Mouse (Mus musculus) midbrain, embryonic 15.5 days (tissue): Measurements from ENCODE around the gene Uba6. TPM values are rescaled to one million over a fixed set of nuclear protein-coding genes. Genes with fewer than 3 reads are reported as not detected.

Source experiments
- ATAC-seq: fragments of 200-750 bp; cut with Nextera tagmentation; replicated peaks from 2 replicates; pipeline ENCODE4 v1.8.0; 2017; ENCODE audit warnings: moderate TSS enrichment
- H3K27ac ChIP-seq: fragments of 300-500 bp; sonication (generic); 2 replicates; pipeline ENCODE4 v1.5.1; 2015; ENCODE audit warnings: mild to moderate bottlenecking, inconsistent platforms
- H3K27me3 ChIP-seq: fragments of 300-500 bp; sonication (generic); replicated peaks from 2 replicates; pipeline ENCODE4 v1.6.1; 2015; ENCODE audit warnings: inconsistent platforms
- H3K36me3 ChIP-seq: fragments of 300-500 bp; sonication (generic); replicated peaks from 2 replicates; pipeline ENCODE4 v1.6.1; 2015; ENCODE audit warnings: inconsistent platforms
- H3K4me1 ChIP-seq: fragments of 300-500 bp; sonication (generic); 2 replicates; pipeline ENCODE4 v1.6.1; 2015; ENCODE audit warnings: inconsistent platforms
- H3K4me2 ChIP-seq: fragments of 300-500 bp; sonication (generic); 2 replicates; pipeline ENCODE4 v1.6.1; 2015; ENCODE audit warnings: inconsistent platforms, mild to moderate bottlenecking, moderate library complexity
- H3K4me3 ChIP-seq: fragments of 300-500 bp; sonication (generic); 2 replicates; pipeline ENCODE4 v1.5.1; 2015; ENCODE audit warnings: mild to moderate bottlenecking, inconsistent platforms
- H3K9ac ChIP-seq: fragments of 300-500 bp; sonication (generic); 2 replicates; pipeline ENCODE4 v1.6.1; 2015; ENCODE audit warnings: mild to moderate bottlenecking, inconsistent platforms
- H3K9me3 ChIP-seq: fragments of 300-500 bp; sonication (generic); 2 replicates; pipeline ENCODE4 v1.6.1; 2016; ENCODE audit warnings: inconsistent platforms
- WGBS: fragments of 180-500 bp; shearing (Covaris S2); methylation state at CpG from one replicate; pipeline ENCODE4 v1.1.7; 2015; ENCODE audit warnings: mixed read lengths; 5-methylcytosine and 5-hydroxymethylcytosine counted together
- polyA plus RNA-seq: library from polyadenylated mRNA; unstranded; fragments of >200 nt; fragmentation: Nextera tagmentation; extraction: Ambion mirVana; gene quantifications from 2 replicates; pipeline ENCODE4 v1.2.1, GENCODE M21; 2015

The Uba6 gene
- polyA plus RNA-seq, 1 experiment from 2014 or later = 13.0 TPM

GRCm38 (mm10) chr5:86113037-86113436 lies 59.6 kb downstream of the Uba6 start:
- Histone ChIP-seq H3K36me3 (peaks cover 5% of the 10 kb centered on the region), H3K4me2 (no peak overlapping the region), H3K9ac (no peak overlapping the region), H3K27ac (no peak overlapping the region), H3K4me1 (no peaks in the 10 kb centered on the region), H3K4me3 (no peak overlapping the region), H3K27me3 (no peaks in the 10 kb centered on the region), H3K9me3 (no peaks in the 10 kb centered on the region)
- ATAC-seq = no peak
- 98% methylated on average over 2 of the region's 2 CpGs for WGBS

- no peak overlapping the region for H3K9ac ChIP-seq
- ATAC-seq = no peak
- no peaks in the 10 kb centered on the region for H3K4me1 ChIP-seq
- no peak overlapping the region for H3K27ac ChIP-seq
- H3K9me3 ChIP-seq = no peaks in the 10 kb centered on the region
- no peak overlapping the region for H3K4me3 ChIP-seq
- peaks cover 9% of the 10 kb centered on the region; the same call in 1 of the 2 replicates for H3K36me3 ChIP-seq
- WGBS = 97% methylated on average over 1 of the region's 1 CpGs
- H3K27me3 ChIP-seq = no peaks in the 10 kb centered on the region
- no peak overlapping the region for H3K4me2 ChIP-seq
Observed at GRCm38 (mm10) chr5:86111074-86111473, 61.5 kb downstream of the Uba6 start.

DNA sequence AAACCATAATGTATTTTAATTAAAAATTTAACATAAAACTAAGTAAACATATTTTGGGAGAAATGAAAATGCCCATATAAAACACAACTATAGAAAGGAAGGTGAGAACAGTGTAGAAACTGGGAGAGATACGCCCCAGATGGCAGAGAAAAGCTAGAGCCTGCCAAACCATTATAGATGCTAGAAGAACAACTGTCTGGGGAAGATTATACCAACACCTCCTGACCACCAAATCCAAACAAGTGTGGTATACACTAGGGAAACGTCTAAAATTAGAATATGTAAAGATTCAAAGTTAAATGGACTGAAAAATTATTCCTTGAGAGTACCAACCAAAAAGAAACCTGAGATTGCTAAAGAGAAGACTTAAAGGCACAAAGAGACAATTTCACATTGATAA lies 66.0 kb downstream of the Uba6 start:
- H3K9ac ChIP-seq = no peak overlapping the region
- 83% methylated on average over 2 of the region's 2 CpGs for WGBS
- ATAC-seq = no peak
- no peaks in the 10 kb centered on the region for H3K9me3 ChIP-seq
- no peak overlapping the region for H3K4me3 ChIP-seq
- no peaks in the 10 kb centered on the region for H3K4me1 ChIP-seq
- H3K4me2 ChIP-seq = no peak overlapping the region
- H3K27ac ChIP-seq = no peak overlapping the region
- H3K36me3 ChIP-seq = peaks cover 6% of the 10 kb centered on the region; the same call in 1 of the 2 replicates
- no peaks in the 10 kb centered on the region for H3K27me3 ChIP-seq

DNA sequence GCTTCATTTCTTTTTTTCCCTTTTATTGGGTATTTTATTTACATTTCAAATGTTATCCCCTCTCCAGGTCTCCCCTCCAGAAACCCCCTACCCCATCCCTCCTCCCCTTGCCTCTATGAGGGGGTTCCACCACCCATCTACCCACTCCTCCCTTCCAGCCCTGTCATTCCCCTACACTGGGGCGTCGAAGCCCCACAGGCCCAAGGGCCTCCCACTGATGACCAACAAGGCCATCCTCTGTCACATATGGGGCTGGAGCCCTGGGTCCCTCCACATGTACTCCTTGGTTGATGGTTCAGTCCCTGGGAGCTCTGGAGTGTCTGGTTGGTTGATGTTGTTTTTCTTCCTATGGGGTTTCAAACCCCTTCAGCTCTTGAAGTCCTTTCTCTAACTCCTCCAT lies 70.4 kb downstream of the Uba6 start:
- no peak overlapping the region for H3K4me3 ChIP-seq
- H3K9ac ChIP-seq = no peak overlapping the region
- ATAC-seq = no peak; the same call in 1 of the 2 replicates
- H3K36me3 ChIP-seq = no peaks in the 10 kb centered on the region
- no peaks in the 10 kb centered on the region for H3K9me3 ChIP-seq
- H3K4me1 ChIP-seq = no peaks in the 10 kb centered on the region
- H3K27ac ChIP-seq = no peak overlapping the region
- no peaks in the 10 kb centered on the region for H3K27me3 ChIP-seq
- H3K4me2 ChIP-seq = no peak overlapping the region
- 98% methylated on average over 2 of the region's 2 CpGs for WGBS

DNA sequence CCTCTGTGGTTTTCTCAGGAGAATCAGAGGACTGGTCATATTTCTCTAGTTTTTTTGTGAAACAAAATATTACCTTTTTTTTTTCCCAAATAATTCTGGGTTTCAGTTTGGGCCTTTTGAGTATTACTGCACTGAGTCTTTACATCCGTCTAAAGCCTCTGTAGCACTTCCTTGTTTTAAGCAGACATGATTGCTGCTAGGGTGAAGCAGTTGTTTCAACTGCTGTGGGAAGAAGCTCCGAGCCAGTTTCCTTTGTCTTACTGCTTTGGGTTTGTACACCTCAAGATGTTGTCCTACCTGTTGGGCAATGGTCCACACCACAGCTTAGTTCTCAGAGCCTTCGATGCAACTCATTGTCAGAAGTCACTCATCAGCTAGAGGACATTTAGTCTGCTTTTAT lies 72.0 kb downstream of the Uba6 start:
- no peak overlapping the region for H3K27ac ChIP-seq
- ATAC-seq = no peak
- H3K27me3 ChIP-seq = no peaks in the 10 kb centered on the region
- H3K9me3 ChIP-seq = no peaks in the 10 kb centered on the region
- no peaks in the 10 kb centered on the region for H3K4me1 ChIP-seq
- WGBS = 87% methylated on average over 3 of the region's 3 CpGs
- no peaks in the 10 kb centered on the region for H3K36me3 ChIP-seq
- no peak overlapping the region for H3K4me3 ChIP-seq
- H3K9ac ChIP-seq = no peak overlapping the region
- H3K4me2 ChIP-seq = no peak overlapping the region

GRCm38 (mm10) chr5:86098988-86099387 lies 73.6 kb downstream of the Uba6 start:
- H3K27me3 ChIP-seq = no peaks in the 10 kb centered on the region
- ATAC-seq = no peak

GRCm38 (mm10) chr5:86094754-86095153 lies 77.8 kb downstream of the Uba6 start:
- H3K36me3 ChIP-seq = no peaks in the 10 kb centered on the region
- 86% methylated on average over 9 of the region's 9 CpGs for WGBS
- no peak overlapping the region for H3K4me2 ChIP-seq
- H3K9ac ChIP-seq = no peak overlapping the region
- no peak overlapping the region for H3K27ac ChIP-seq
- H3K9me3 ChIP-seq = no peaks in the 10 kb centered on the region
- ATAC-seq = no peak
- H3K4me1 ChIP-seq = no peaks in the 10 kb centered on the region
- H3K27me3 ChIP-seq = no peaks in the 10 kb centered on the region
- H3K4me3 ChIP-seq = no peak overlapping the region

More at GRCm38 (mm10) chr5:86098988-86099387, 73.6 kb downstream of the Uba6 start:
- Histone ChIP-seq H3K36me3 (no peaks in the 10 kb centered on the region), H3K4me2 (no peak overlapping the region), H3K4me1 (no peaks in the 10 kb centered on the region), H3K27ac (no peak overlapping the region), H3K9ac (no peak overlapping the region), H3K4me3 (no peak overlapping the region), H3K9me3 (no peaks in the 10 kb centered on the region)
- 87% methylated on average over 3 of the region's 3 CpGs for WGBS

GRCm38 (mm10) chr5:86086751-86087150 lies 85.9 kb downstream of the Uba6 start:
- Histone ChIP-seq H3K36me3 (no peaks in the 10 kb centered on the region), H3K4me1 (no peaks in the 10 kb centered on the region), H3K9ac (no peak overlapping the region), H3K4me3 (no peak overlapping the region), H3K4me2 (no peak overlapping the region), H3K27me3 (no peaks in the 10 kb centered on the region), H3K27ac (no peak overlapping the region), H3K9me3 (no peaks in the 10 kb centered on the region)
- WGBS = 82% methylated on average over 6 of the region's 6 CpGs
- no peak for ATAC-seq

- no peak for ATAC-seq
- no peak overlapping the region for H3K9ac ChIP-seq
- H3K4me2 ChIP-seq = no peak overlapping the region
- H3K27me3 ChIP-seq = no peaks in the 10 kb centered on the region
- no peak overlapping the region for H3K27ac ChIP-seq
- no peaks in the 10 kb centered on the region for H3K4me1 ChIP-seq
- H3K36me3 ChIP-seq = no peaks in the 10 kb centered on the region
- no peaks in the 10 kb centered on the region for H3K9me3 ChIP-seq
- 83% methylated on average over 7 of the region's 7 CpGs for WGBS
- H3K4me3 ChIP-seq = no peak overlapping the region
Observed at GRCm38 (mm10) chr5:86084979-86085378, 87.6 kb downstream of the Uba6 start.

- H3K9ac ChIP-seq = no peak overlapping the region
- H3K4me3 ChIP-seq = no peak overlapping the region
- H3K36me3 ChIP-seq = no peaks in the 10 kb centered on the region
- no peaks in the 10 kb centered on the region for H3K27me3 ChIP-seq
- H3K4me2 ChIP-seq = no peak overlapping the region
- H3K9me3 ChIP-seq = no peaks in the 10 kb centered on the region
- 90% methylated on average over 6 of the region's 6 CpGs for WGBS
- H3K27ac ChIP-seq = no peak overlapping the region
- ATAC-seq = no peak
- no peaks in the 10 kb centered on the region for H3K4me1 ChIP-seq
Observed at GRCm38 (mm10) chr5:86083987-86084386, 88.6 kb downstream of the Uba6 start.

DNA sequence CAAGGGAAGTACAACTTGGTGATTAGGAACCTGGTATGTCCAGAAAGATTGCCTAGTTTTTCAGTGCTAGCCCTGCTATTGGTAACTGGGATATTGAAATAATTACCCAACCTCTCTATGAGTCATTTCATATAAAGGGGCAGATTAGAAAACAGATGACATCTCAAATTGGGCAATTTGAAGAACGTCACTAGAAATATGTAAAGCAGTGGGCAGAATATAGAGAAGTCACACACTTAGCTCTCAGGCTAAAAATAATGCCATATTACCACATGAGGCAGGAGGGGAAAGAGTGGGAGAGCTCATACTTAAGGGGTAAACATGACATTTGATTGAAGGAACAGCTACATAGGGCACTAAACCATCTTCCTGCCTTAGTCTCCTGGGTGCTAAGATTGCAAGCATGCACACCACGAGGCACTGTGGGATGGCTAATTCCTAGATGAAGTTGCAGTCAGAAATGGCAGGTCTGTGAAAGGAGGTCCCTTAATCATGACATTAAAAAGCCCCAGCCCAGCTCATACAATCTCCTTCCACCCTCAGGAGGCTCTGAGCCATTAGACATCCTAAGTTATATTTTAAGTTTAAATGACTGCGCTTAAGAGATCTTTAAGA lies 93.8 kb downstream of the Uba6 start:
- 85% methylated on average over 3 of the region's 3 CpGs for WGBS
- Histone ChIP-seq H3K4me3 (no peak overlapping the region), H3K9me3 (no peaks in the 10 kb centered on the region), H3K27ac (no peak overlapping the region), H3K4me1 (no peaks in the 10 kb centered on the region), H3K9ac (no peak overlapping the region), H3K27me3 (no peaks in the 10 kb centered on the region), H3K36me3 (no peaks in the 10 kb centered on the region), H3K4me2 (no peak overlapping the region)
- no peak for ATAC-seq

DNA sequence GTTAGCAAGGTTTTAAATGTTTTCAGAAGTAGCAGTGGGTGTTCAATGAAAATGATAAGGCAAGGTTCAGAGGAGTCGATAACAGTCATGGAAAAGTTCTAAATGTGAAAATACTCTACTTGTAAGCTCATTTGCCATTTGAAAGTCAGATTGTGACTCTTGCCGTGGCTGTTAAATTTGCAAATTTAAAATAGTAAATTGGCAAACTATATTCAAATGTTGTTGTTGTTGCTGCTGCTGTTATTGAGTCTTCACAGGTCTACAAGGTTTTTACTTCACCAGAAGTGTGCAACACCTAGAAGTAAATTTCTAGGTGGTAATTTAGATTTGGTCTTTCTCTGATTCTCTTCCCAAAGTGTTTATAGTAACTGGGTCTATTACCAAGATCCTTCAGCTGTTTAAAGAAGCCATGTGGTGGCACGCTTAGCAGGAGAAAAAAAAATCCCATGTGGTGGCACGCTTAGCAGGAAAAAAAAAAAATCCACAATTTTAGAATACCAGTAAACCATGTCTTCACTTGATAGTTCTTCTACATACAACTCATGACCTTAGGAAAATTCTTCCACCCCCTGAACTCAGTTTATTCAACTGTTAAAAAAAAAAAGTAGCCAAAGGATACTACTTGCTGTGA lies 99.7 kb downstream of the Uba6 start:
- no peak for ATAC-seq
- Histone ChIP-seq H3K27me3 (no peaks in the 10 kb centered on the region), H3K4me3 (no peak overlapping the region), H3K27ac (no peak overlapping the region), H3K9me3 (no peaks in the 10 kb centered on the region), H3K36me3 (no peaks in the 10 kb centered on the region), H3K9ac (no peak overlapping the region), H3K4me2 (no peak overlapping the region), H3K4me1 (no peaks in the 10 kb centered on the region)
- WGBS = 85% methylated on average over 4 of the region's 4 CpGs

GRCm38 (mm10) chr5:86071538-86071937 lies 101.1 kb downstream of the Uba6 start, which contains the start of gene Stap1:
Gene Stap1 (plus strand): TSS chr5:86071746.
- no peak within 1 kb of the TSS for H3K4me2 ChIP-seq
- H3K4me3 ChIP-seq = no peak within 1 kb of the TSS
- 79% methylated on average over 7 of the region's 7 CpGs for WGBS
- no peak for ATAC-seq
- H3K36me3 ChIP-seq = no peaks in the 10 kb centered on the region
- no peaks in the 10 kb centered on the region for H3K27me3 ChIP-seq
- no peak within 1 kb of the TSS for H3K27ac ChIP-seq
- no peaks in the 10 kb centered on the region; the same call in 1 of the 2 replicates for H3K4me1 ChIP-seq
- no peak within 1 kb of the TSS for H3K9ac ChIP-seq
- no peaks in the 10 kb centered on the region for H3K9me3 ChIP-seq
